Mouse (Mus musculus): ENCODE measurements at regions not wholly inside any gene's neighbourhood (a gene's known extent, or its start where the extent isn't known, plus 50 kb on each side); places are given as distances from the start of the nearest gene placed in this dataset.

DNA sequence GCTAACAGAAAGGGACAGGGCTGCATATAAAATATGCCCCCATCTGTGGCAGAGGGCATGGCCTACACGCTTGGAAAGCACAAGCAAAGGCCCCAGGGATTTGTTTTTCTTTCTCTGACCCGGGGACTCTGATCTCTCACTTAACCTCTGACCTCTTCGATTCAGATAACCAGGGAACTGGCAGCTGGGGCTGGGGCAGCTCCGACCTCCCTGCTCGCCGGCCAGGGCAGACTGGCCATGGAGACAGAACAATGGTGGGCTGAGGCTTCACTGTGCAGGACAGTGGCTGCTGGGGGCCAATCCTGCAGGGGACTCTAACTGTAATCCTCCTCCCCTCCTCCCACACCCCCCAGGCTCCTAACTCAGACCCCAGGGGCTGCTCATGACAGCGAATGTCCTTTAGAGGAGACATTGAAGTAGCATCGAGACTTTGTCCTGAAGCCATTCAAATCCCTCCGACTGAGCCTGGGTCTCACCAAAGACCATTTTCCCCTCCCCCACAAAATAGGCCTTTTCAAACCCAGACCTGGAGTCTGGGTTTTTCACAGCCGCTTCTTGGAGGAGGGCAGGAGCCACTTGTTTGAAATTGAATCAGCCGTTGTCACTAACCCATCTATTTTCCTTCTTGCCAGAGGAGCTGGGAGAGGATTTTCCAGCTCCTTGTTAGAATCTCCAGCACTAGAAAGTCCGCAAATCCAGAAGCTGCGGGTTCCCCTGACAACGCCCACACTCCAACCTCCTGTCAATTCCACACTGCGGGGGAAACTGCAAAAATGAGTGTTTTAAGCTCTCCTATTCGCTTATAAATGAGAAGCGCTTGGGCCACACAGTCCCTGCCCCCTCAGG is 145.6 kb upstream of the Rybp start:
- intact Hi-C loops (cut with DNase I) = no loop called here
- peak; percentile 49 to 74 for DNase-seq (ENCODE audit: low spot score in 2 of 2)

DNA sequence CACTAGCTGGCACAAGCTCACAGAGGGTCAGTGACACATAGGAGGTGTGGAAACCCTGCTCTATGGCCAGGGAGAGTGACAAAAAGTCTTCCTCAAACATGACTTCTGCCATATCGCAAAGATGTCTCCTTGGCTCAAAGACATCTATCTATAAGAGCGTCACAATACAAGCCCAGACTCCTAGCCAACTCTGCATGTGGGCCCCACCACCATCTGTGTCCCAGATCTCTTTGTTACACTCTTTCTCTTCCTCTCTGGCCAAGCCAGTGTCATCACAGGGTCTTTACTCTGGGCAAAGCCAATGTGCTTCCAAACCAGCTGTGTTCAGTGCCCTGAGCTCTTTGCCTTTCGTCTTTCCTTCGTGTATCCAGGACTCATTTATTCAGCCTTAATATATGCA is 143.0 kb upstream of the Rybp start:
- intact Hi-C loops (cut with DNase I) = no loop called here
- DNase-seq (ENCODE audit: low spot score in 2 of 2) = no peak

DNA sequence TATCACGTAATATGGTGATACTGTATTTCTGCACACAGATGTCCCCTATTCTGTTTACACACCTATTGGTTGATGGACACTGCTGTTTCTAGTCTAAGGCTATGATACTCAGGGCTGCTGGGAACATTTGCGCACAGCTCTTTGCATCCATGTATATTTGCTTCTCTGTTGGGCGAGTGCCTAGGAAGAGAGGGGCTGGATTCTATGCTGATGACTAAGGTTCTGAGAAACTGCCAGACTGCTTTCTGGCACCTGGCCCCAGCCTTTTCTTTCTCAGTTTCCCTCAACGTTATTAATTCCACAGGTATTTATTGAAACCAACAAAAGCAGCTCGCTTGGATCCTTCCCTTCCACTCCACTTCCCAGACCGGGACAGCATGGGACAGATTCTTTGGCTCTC is 142.2 kb upstream of the Rybp start:
- intact Hi-C loops (cut with DNase I) = no loop called here
- peak; percentile 33 to 67 for DNase-seq (ENCODE audit: low spot score in 2 of 2)

DNA sequence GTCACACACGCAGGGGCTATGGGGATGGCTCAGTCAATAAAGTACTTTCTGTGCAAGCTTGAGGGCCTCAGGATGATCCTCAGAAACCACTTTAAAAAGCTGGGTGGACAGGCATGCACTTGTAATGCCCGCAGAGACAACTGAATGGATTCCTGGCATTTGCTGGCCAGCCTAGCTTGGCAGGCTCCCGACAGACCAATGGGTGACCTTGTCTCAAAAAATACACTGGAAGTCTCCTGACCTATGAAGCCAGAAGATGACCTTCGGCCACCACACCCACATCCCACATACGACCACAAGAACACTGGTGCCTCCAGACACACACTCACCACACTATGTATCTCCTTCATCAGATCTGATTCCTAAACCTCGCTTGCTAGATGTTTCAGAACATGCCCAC is 141.5 kb upstream of the Rybp start:
- DNase-seq (ENCODE audit: low spot score in 2 of 2) = no peak
- intact Hi-C loops (cut with DNase I) = no loop called here

DNA sequence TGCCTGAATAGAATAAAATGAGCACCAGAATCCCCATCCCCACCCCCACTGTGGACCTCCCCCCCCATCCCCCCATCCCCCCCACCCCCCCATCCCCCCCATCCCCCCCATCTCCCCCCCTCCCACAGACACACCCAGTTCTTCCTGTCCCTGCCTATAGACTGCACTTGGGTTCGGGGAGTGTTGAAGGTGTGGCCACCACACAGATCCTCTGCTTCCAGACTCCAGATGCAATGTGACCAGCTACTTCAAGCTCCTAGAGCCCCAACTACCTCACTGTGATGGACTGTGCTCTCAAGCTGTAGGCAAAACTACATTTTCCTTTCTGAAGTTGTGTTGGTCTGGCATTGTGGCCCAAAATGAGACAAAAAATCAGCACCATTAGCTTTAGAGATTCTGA is 138.3 kb upstream of the Rybp start:
- DNase-seq (ENCODE audit: low spot score in 2 of 2) = no peak
- intact Hi-C loops (cut with DNase I) = no loop called here

DNA sequence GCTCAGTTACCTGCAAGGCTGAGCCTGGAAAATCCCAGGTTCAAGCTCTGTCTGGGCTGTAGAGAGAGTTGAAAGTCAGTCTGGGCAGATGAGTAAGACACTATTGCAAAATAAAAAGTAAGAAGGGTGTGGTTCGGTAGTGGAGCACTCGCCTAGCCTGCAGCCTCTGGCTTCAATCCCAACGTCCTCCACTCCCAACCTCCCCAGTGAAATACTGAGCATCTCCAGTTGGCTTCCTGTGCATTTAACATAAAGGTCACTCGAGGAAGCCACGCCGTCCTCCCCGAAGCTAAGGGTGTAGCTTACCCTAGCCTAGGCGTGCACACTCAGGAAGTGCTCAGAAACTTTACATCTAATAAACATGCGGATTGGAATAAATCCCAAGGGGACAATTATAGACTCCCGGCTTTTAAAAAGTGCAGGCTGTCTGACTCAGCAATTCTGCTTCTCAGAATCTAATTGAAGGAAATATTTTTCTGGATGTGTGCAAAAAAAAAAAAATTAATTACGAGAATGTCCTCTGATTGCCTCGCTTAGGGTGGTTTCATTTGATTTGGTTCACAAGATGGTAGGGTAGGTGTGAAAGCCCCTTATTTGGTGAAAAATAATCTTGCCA is 137.6 kb upstream of the Rybp start:
- DNase-seq (ENCODE audit: low spot score in 2 of 2) = no peak
- intact Hi-C loops (cut with DNase I) = no loop called here

DNA sequence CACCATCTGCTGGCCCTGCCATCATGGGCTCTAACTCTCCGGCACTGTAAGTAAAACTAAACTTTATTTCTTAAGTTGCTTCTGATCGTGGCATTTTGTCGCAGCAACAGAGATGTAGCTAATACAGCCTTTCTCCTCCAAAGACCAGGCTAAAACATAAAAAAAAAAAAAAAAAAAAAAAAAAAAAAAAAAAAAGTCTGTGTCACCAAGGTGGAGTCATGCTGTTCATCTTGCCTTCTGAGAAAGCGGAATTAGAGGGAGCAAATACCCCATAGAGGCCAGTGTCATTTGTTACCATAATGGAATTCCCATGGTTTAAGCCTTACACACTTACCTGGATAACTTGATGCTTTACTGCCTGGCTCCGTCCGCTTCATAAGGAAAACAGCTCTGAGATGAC is 136.9 kb upstream of the Rybp start:
- no peak for DNase-seq (ENCODE audit: low spot score in 2 of 2)
- intact Hi-C loops (cut with DNase I) = no loop called here

DNA sequence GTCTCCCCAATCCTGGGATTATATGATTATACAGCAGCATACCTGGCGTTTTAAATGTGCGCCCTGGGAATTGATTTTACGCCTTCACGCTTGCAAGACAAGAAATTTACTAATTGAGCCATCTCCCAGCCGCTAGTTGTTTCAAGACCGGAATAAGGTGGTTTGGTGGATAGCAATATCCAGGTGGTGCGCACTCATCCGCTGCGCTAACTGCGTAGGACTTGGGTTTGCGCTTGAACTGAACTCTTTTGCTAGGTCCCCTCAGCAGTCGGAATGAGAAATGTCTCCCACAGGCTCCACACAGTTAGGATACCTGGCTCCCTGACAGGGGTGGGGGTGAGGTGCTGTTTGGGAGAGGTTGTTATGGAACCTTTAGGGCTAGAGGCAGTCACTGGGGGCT is 136.4 kb upstream of the Rybp start:
- no peak for DNase-seq (ENCODE audit: low spot score in 2 of 2)
- intact Hi-C loops (cut with DNase I) = no loop called here

DNA sequence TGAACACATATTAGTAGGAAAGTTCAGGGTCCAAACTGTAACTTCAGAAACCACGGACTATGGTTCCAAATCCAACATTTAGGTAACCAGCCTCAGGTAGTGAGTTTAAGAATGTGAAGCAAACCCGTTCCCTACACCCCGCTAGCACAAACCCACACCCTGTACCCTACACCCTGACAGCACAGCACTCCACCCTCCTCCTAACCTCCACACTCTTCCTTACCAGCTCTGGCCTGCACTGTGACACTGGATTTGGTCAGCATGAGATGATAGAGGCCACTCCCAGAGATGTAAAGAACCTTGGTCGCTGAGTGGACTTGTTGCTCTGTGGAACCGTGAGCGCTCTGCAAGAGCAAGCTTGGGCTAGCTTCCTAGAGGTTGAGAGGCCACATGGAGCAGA is 135.3 kb upstream of the Rybp start:
- no peak for DNase-seq (ENCODE audit: low spot score in 2 of 2)
- intact Hi-C loops (cut with DNase I) = no loop called here

DNA sequence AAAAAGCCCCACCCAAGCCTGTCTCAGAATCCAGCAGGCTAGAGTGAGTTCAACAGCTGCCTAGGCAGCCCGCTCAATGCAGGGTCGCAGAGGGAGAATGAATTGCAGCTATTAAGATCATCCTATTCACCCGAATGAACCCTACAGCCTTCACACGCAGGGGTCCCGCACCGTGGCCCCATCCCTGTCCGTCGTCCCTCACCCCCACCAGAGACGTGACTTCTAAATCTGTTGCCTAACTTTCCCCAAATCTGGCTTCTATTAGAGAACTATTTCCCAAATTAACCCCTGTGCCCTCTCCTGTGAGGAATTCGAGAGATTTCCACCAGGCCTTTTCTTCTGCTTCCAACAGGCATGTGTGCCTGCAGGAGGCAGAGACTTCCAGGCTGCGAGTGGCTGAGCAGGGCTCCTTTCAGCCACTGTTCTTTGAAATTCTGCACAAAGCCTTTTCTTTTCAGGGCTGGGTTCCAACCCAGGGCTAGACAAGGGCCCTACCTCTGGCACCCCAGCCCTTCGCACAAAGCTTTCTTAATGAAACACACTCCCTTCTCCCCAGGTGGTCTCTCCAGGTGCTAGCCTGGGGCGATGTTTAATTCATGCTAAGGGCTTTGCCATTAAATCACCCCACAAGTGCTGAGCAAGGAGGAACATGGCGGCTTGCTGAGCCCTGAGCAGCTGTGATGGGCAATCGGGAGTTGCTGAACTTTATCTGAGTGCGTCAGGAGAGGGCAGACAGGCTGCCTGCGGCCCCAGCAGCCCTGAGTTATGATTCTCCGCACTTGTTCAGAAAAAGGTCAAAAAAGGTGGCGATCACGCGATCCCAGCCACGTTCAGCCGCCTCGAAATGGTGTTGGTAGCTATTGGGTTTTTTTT is 134.7 kb upstream of the Rybp start:
- no peak for DNase-seq (ENCODE audit: low spot score in 2 of 2)
- intact Hi-C loops (cut with DNase I) = no loop called here

DNA sequence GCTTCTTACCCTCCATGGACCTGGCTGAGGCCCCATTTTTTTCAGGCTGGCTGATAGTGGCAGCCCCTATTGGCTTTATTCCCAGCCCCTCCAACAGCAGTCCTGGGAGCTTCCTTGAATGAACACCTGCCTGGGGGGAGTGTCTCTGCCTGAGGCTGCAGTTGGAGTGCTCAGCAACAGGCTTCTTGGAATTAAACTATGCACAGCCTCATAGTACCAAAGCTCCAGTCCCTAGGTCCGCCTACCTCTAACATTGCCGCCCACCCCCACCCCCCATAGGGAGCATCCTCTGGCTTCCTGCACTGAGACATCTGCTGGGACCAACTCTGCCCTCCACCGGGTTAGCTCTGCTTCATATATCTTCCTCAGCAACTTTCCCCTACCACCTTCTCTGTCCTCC is 133.3 kb upstream of the Rybp start:
- DNase-seq (ENCODE audit: low spot score in 2 of 2) = no peak
- intact Hi-C loops (cut with DNase I) = no loop called here

DNA sequence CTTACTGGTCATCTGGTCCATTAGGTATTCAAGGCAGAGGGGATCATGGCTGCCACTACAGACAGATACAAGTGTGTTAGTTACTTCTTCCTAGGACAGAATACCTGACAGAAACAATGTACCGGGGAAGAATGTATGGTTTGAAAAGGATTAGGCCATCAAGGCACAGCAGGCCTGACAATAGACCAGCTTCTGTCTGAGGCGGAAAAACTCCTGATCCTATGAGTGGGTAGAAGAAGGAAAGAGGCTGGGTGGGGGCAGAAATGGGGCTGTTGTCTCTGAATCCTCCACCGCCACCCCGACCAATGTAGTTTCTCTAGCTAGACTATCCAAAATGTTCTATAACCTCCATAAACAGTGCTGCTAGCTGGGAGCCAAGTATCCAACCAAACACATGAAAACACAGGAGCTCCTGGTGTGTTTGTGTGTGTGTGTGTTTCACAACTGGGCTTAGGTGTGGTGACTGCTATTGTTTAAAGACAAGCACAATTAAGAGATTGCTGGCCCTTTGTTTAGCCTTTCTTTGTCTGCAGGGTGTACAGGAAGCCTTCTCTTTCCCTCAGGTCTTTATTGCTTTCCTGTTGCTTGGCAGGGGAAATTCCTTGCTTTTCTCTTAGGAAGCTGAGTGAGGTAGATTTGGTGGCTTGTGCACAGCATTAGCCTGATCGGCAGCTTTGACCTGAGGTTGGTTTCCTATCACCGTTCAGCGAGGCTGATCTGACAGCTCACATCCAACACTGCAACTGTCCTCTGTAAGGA is 132.7 kb upstream of the Rybp start:
- no peak for DNase-seq (ENCODE audit: low spot score in 2 of 2)
- intact Hi-C loops (cut with DNase I) = no loop called here

DNA sequence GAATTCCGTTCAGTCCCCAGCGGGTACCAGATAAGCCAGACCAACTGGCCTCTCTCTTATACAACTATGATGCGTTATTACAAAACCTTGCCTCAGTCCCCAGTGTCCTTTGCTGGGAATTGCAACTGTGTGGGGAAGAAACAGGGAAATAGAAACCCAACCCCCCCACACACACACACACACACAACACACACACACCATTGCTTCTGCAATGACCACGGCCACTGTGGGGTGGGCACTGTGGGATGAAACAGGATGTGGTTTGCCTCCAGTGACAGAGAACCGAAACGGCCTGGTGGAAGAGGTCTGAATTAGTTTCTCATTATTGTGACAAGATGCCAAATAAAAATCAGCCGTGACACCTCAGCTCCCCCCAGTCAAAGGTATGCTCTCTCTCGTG is 128.8 kb upstream of the Rybp start:
- DNase-seq (ENCODE audit: low spot score in 2 of 2) = no peak
- intact Hi-C loops (cut with DNase I) = no loop called here

DNA sequence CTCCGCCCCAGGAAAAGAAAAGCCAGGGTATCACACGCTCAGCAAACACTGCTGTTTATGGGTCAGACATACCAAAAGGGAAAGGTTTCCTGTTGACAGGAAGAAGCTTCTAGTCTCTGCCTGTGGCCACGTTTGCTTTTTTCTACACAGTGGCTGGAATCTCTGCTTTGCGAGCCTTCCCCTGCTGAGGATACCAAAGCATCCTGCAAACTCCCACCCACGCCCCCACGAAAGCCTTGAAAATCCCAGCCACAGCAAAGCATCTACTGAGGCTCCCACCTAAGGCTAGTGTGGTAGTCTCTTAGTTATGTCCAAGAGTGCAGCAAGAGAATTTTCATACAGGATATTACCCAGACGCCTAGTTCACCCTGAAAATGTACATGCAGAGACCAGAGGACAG is 128.2 kb upstream of the Rybp start:
- peak in 1 of 2 experiments; percentile 33 for DNase-seq (ENCODE audit: low spot score in 2 of 2)
- intact Hi-C loops (cut with DNase I) = no loop called here

DNA sequence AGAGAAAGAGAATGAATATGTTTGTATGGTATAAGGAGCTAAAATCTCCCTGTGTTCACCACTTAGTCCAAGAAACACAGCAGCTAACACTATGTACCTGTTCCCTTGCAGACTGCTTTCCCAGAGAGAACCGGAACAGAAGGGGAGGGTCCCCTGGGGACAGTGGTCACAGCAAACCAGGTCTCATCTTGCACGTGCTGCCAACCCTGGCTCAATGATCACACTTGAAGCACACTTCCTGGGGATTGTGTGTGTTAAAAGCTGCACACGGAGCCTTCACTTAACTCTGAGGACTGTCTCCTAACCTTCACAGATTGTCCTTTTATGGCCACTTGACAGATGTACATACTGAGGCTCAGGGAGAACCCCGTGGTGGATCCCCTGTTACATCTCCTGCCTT is 127.6 kb upstream of the Rybp start:
- intact Hi-C loops (cut with DNase I) = no loop called here
- DNase-seq (ENCODE audit: low spot score in 2 of 2) = no peak

DNA sequence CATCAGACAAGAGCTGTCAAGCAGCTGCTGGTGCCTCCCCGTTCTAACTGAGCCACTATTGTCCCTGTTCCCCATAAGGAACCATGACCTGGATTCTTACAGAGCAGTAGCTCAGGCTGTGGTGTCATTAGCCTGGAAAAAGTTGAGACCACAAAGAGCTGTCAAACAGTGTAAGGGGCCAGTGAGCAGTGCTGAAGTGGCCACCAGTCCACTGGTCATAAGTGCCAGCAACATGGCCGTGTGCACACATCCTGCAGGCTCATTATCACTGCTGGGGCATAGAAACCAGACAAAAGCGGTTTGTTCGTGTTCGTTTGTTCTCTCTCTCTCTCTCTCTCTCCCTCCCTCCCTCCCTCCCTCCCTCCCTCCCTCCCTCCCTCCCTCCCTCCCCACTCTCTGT is 125.2 kb upstream of the Rybp start:
- intact Hi-C loops (cut with DNase I) = no loop called here
- no peak for DNase-seq (ENCODE audit: low spot score in 2 of 2)

DNA sequence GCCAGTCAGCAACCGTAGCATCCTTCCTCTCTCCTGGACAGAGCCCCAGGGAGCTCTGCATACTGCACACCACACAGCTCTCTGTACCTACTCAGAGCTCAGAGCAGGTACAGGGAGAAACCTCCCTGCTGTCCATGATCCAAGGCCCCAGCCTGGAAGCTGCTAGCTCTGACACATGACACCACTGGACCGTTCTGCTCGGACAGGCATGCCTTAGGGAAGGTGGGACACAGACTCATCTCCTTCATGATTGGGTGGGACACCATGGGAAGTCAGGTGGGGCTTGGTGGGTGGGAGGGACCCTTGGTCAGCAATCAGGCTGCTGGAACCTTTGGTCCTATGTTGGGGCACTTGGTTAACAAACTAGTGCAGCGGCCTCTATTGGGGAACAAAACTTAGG is 124.7 kb upstream of the Rybp start:
- DNase-seq (ENCODE audit: low spot score in 2 of 2) = no peak
- intact Hi-C loops (cut with DNase I) = no loop called here

DNA sequence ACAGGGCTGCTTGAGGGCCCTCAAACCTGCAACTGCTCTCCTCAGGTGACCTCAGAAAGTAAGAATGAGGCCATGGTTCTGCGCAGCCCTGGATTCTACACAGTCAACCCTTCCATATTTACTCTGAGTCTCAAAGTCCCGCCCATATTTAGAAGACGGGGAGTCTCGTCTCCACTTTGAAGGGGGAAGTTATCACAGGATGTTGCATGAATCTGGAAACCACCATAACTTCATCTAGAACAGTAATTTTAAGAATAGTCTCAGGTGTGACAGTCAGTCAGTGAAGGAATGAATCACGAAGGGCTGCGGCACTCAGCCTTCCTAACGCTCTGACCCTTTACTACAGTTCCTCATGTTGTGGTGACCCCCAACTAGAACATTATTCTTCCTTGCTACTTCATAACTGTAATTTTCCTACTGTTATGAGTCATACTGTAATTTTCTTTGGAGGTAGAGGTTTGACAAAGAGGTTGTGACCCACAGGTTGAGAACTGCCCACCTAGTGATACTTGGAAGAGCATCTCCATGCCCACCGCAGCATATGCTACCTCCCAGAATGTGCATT is 122.9 kb upstream of the Rybp start:
- intact Hi-C loops (cut with DNase I) = no loop called here
- no peak for DNase-seq (ENCODE audit: low spot score in 2 of 2)

DNA sequence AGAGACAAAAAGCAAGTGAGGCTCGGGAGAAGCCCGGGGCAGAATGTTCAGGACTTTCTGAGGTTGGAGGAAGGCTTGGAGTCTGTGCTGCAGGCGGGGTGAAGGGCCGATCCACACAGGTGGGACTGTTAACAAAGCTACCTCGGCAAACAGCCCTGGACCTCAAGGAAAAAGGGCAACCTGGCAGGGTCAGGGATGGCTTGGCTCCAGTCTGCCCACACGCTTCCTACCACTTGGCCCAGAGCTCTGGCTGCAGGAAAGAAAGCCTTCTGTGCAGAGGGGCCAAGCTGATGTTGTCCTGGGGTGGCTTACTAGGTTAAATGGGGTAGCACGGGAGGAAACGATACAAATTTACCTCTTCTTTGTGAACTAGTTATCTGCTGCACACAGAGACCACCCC is 121.5 kb upstream of the Rybp start:
- intact Hi-C loops (cut with DNase I) = no loop called here

DNA sequence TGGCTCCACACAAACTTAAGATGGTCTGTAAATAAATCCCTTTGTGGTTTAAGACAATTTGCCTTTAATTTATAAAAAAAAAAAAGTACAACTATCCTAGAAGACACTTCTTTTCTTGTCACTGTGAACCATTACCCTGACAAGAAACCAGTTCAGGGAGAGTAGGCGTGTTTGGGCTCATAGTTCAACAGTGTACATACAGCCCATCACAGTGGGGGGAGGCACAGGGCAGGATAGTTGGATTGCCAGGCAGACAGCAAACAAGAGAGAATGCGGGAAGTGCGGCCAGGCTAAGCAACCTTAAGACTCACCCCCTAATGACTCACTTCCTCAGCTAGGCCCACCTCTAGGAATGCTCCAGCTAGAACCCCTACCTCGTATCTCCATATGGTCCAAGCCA is 119.2 kb upstream of the Rybp start:
- intact Hi-C loops (cut with DNase I) = no loop called here
- no peak for DNase-seq (ENCODE audit: low spot score in 2 of 2)

More for the DNA sequence above, 121.5 kb upstream of the Rybp start:
- no peak for DNase-seq (ENCODE audit: low spot score in 2 of 2)

All from left cerebral cortex, postnatal 25 days (tissue).